Mouse (Mus musculus): Measurements from ENCODE around the gene Zbtb24.

DNA sequence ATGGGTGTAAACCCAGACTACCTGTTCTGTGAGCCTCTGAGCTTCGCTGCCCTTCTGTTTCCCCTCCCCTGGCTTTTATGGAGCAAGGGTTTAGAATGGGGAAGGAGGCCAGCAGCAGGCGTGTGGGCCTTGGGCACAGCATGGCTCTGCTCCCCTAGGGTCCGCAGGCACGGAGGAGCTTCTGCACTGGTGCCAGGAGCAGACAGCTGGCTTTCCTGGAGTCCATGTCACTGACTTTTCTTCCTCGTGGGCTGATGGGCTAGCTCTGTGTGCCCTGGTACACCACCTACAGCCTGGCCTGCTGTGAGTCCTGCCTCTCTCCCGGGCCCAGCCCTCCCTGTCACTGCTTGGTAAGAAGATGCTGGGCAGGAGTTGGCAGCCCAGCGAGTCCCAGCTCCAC lies 32.3 kb downstream of the Zbtb24 start:
- TF ChIP-seq POLR2A (IDR thresholded peaks at IDR 0.05; ENCODE audit: control insufficient read depth, low read depth, low read length) (no peak), CTCF (IDR thresholded peaks at IDR 0.05; ENCODE audit: control insufficient read depth, insufficient read depth, insufficient replicate concordance, low read depth, low read length) (no peak)

Data from testis, adult 2 months (tissue).